Mouse (Mus musculus): ENCODE measurements around the gene Phyh. TPM values are rescaled to one million over a fixed set of nuclear protein-coding genes. Genes with fewer than 3 reads are reported as not detected.

Phyh gene
- total and polyA plus RNA-seq, 2 experiments from 2014 or later: 74.6 to 127 TPM

DNA sequence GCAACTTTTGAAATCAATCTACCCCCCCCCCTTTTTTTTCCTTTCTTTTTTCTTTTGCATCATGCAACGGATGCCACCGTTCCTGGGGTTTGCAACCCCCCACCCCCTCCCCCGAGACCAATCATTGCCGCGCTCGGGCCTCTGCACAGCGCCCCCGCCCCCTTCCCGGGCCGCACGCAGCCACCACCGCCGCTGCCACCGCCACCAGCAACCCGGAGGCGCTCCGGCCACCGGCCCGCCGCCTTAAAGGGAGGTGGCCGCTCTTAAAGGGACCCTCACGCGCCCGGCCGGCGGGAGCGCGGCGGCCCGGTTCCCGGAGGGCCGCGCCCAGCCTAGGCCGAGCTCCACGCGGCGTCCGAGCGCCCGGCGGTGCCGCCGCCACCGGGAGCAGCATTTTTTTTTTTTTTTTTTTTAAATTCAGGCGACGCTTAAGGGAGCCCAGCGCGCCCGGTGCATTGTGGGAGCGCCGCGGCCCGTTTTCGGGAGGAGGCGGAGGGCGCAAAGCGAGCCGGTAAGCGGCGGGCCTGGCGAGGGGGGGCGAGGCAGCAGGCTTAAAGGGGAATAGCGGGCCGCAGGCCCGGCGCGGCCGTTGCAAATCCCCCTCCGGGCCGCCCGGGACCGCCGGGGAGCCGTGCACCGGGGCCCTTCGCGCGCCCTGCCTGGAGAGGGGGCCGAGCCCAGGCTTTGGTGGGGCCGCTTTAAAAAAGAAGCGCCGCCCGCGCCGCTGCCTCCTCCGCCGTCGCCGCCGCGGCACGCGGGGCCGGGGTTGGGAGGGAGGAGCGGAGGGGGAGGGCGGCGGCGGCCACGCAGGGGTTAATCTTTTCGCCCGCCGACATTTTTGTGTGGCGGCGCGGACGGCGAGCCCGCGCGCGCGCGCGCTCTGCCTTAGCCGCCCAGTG lies 37.2 kb upstream of the Phyh start, which contains the start of gene Sephs1:
Gene Sephs1 (plus strand): TSS at position 215 of the 899 bp plus-strand sequence.
- Histone ChIP-seq H3K9ac (replicated peaks; ENCODE audit: low read length) (peak within 1 kb of the TSS; percentile 98), H3K9me3 (ENCODE audit: low read length) (no peaks in the 10 kb centered on the region), H3K4me3 (ENCODE audit: low read length) (peak within 1 kb of the TSS; percentile 97), H3K4me2 (ENCODE audit: low read depth, low read length) (peak within 1 kb of the TSS; percentile 75), H3K27ac (peak within 1 kb of the TSS; percentile 99), H3K27me3 (ENCODE audit: insufficient read depth, low read length) (no peaks in the 10 kb centered on the region), H3K4me1 (ENCODE audit: insufficient read depth, low read length) (no peaks in the 10 kb centered on the region), H3K36me3 (ENCODE audit: insufficient read depth, low read length) (peaks cover 9% of the 10 kb centered on the region)
- peak; percentile 81 for ATAC-seq
- TF ChIP-seq CTCF (IDR thresholded peaks at IDR 0.05; ENCODE audit: low read depth): no peak
- 2% methylated on average over 88 of the region's 115 CpGs for WGBS
- DNase-seq (ENCODE audit: low spot score): peak; percentile 94

DNA sequence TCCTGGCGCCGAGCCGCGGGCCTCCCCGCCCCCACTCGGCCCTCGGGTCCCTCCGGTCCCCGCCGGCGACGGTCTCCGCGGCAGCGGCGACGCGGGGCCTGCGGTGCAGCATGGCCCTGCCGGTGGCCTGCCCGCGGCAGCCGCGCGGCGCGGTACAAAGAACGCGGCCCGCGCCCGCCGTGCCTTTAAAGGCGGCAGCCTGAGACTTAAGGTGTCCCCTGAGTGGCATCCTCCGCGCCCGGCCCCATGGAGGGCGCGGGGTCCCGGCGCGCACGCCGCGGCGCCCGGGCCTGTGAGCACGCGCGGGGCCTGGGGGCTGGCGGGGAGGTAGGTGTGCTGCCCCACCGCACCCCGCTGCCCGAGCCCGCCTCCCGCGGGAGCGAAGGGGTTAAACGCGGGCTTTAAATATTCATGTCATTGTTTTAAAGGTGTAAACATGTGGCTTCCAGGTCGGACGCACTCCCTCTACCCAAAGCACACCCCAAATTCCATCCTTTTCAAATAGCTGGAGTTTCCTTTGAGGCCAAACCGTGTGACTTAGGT lies 36.5 kb upstream of the Phyh start:
- Histone ChIP-seq H3K9me3 (ENCODE audit: low read length) (no peaks in the 10 kb centered on the region), H3K4me2 (ENCODE audit: low read depth, low read length) (peak overlapping the region; percentile 75), H3K27me3 (ENCODE audit: insufficient read depth, low read length) (no peaks in the 10 kb centered on the region), H3K36me3 (ENCODE audit: insufficient read depth, low read length) (peaks cover 13% of the 10 kb centered on the region), H3K4me1 (ENCODE audit: insufficient read depth, low read length) (no peaks in the 10 kb centered on the region), H3K27ac (peak overlapping the region; percentile 99), H3K4me3 (ENCODE audit: low read length) (peak overlapping the region; percentile 97), H3K9ac (replicated peaks; ENCODE audit: low read length) (peak overlapping the region; percentile 98)
- DNase-seq (ENCODE audit: low spot score) (peak; percentile 74), ATAC-seq (peak; percentile 53)
- TF ChIP-seq CTCF (IDR thresholded peaks at IDR 0.05; ENCODE audit: low read depth): no peak
- WGBS: 1% methylated on average over 53 of the region's 63 CpGs

DNA sequence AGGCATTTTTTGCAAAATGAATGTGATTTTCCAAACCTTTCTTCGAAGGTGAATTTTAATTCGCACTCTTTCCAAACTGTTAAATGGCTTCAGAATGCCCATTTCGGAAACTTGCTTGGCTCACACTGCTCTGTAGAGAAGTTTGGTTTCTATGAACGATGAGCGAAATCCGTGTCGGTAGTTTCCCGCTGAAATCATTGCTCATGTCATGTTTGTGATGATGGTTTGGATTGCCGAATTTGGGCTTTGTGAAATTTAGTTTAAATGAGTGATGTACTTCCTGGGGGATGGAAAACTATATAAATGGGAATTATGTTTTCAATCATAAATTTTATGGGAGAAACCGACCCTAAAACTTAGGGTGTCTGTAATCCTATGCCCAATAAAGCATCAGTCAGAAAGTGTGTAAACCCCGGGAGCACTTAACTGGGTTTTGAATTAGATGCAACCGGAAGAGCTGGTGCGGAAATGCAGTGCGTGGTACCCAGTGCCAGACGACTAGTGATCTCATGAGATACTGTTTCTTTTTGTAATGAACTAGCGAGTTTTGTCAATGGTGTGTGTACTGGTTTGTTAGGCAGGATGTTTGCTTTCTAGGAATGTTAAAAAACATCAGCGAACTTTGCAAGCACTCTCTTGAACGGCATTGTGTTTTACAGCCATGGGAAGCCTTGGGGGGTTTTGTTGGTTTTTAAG lies 35.7 kb upstream of the Phyh start:
- peak overlapping the region; percentile 99 for H3K27ac ChIP-seq
- no peaks in the 10 kb centered on the region for H3K27me3 ChIP-seq (ENCODE audit: insufficient read depth, low read length)
- no peaks in the 10 kb centered on the region for H3K4me1 ChIP-seq (ENCODE audit: insufficient read depth, low read length)
- H3K9ac ChIP-seq (replicated peaks; ENCODE audit: low read length): peak overlapping the region; percentile 98
- peak overlapping the region; percentile 75 for H3K4me2 ChIP-seq (ENCODE audit: low read depth, low read length)
- H3K4me3 ChIP-seq (ENCODE audit: low read length): peak overlapping the region; percentile 97
- H3K36me3 ChIP-seq (ENCODE audit: insufficient read depth, low read length): peaks cover 21% of the 10 kb centered on the region
- ATAC-seq (no peak), DNase-seq (ENCODE audit: low spot score) (peak; percentile 15)
- 1% methylated on average over 18 of the region's 18 CpGs for WGBS
- no peak for TF ChIP-seq CTCF (IDR thresholded peaks at IDR 0.05; ENCODE audit: low read depth)
- no peaks in the 10 kb centered on the region for H3K9me3 ChIP-seq (ENCODE audit: low read length)

DNA sequence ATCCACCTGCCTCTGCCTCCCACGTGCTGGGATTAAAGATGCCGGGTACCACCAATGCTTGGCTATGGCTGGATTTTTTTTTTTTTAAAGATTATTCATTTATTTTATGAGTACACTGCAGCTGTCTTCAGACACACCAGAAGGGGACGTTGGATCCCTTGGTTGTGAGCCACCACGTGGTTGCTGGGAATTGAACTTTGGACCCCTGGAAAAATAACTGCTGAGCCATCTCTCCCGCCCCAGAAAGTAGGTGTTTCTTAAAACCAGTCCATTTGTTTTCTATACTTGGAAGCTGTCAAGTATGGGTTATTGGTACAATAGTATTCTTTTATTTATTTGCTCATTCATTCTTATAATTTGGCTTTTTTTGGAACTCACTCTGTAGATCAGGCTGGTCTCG lies 31.9 kb upstream of the Phyh start:
- Histone ChIP-seq H3K9ac (replicated peaks; ENCODE audit: low read length) (no peak overlapping the region), H3K4me2 (ENCODE audit: low read depth, low read length) (no peak overlapping the region), H3K9me3 (ENCODE audit: low read length) (no peaks in the 10 kb centered on the region), H3K4me1 (ENCODE audit: insufficient read depth, low read length) (no peaks in the 10 kb centered on the region), H3K27ac (no peak overlapping the region), H3K4me3 (ENCODE audit: low read length) (no peak overlapping the region), H3K36me3 (ENCODE audit: insufficient read depth, low read length) (peaks cover 50% of the 10 kb centered on the region), H3K27me3 (ENCODE audit: insufficient read depth, low read length) (no peaks in the 10 kb centered on the region)
- TF ChIP-seq CTCF (IDR thresholded peaks at IDR 0.05; ENCODE audit: low read depth): no peak
- no peak for ATAC-seq
- WGBS: 91% methylated on average over 6 of the region's 6 CpGs
- no peak for DNase-seq (ENCODE audit: low spot score)

DNA sequence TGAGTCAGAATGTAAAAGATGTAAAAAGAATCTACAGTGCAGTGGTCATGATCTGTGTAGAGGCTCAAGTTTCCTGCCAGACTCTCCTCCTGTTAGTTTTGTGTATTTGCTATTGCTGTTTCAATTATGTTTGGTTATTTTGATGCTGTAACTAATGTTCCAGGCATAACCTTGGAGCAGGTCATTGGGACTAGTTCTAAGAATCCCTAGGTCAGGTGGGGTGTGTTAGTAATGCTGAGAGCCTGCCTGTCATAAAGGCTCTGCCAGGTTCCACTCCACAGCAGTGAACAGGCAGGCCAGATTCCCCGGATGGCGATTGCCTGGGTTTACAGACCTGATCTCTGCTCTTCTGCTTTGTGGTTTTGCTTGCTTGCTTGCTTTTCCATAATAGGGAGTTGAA lies 23.2 kb upstream of the Phyh start:
- no peak overlapping the region for H3K9ac ChIP-seq (replicated peaks; ENCODE audit: low read length)
- no peaks in the 10 kb centered on the region for H3K4me1 ChIP-seq (ENCODE audit: insufficient read depth, low read length)
- H3K4me3 ChIP-seq (ENCODE audit: low read length): no peak overlapping the region
- H3K27me3 ChIP-seq (ENCODE audit: insufficient read depth, low read length): no peaks in the 10 kb centered on the region
- WGBS: 90% methylated on average over 2 of the region's 2 CpGs
- no peak overlapping the region for H3K27ac ChIP-seq
- ATAC-seq (no peak), DNase-seq (ENCODE audit: low spot score) (no peak)
- TF ChIP-seq CTCF (IDR thresholded peaks at IDR 0.05; ENCODE audit: low read depth): no peak
- H3K9me3 ChIP-seq (ENCODE audit: low read length): no peaks in the 10 kb centered on the region
- H3K36me3 ChIP-seq (ENCODE audit: insufficient read depth, low read length): peaks cover 42% of the 10 kb centered on the region
- no peak overlapping the region for H3K4me2 ChIP-seq (ENCODE audit: low read depth, low read length)

DNA sequence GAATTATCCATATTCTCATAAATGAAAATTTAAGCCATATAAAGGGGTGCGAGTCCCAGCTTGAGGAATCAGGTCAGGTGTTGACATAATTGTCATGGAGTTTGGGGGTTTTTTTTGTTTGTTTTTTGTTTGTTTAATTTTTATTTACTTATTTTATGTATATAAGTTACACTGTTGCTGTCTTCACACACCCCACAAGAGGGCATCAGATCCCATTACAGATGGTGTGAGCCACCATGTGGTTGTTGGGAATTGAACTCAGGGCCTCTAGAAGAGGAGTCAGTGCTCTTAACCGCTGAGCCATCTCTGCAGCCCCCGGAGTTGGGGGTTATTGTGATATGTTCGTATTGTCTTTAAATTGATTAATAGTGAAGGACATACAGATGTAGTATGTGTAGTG lies 21.8 kb upstream of the Phyh start:
- TF ChIP-seq CTCF (IDR thresholded peaks at IDR 0.05; ENCODE audit: low read depth): peak; percentile 32; the same call in 1 of the 2 replicates
- WGBS: 96% methylated on average over 4 of the region's 4 CpGs
- H3K4me1 ChIP-seq (ENCODE audit: insufficient read depth, low read length): no peaks in the 10 kb centered on the region
- H3K9ac ChIP-seq (replicated peaks; ENCODE audit: low read length): no peak overlapping the region
- no peak overlapping the region for H3K27ac ChIP-seq
- no peak overlapping the region for H3K4me2 ChIP-seq (ENCODE audit: low read depth, low read length)
- H3K36me3 ChIP-seq (ENCODE audit: insufficient read depth, low read length): peaks cover 42% of the 10 kb centered on the region
- H3K9me3 ChIP-seq (ENCODE audit: low read length): no peaks in the 10 kb centered on the region
- DNase-seq (ENCODE audit: low spot score): no peak
- H3K4me3 ChIP-seq (ENCODE audit: low read length): no peak overlapping the region
- ATAC-seq: no peak
- H3K27me3 ChIP-seq (ENCODE audit: insufficient read depth, low read length): no peaks in the 10 kb centered on the region

All from hindbrain, postnatal 0 days (tissue).